Mouse (Mus musculus): ENCODE results near the gene Nxph3.

GRCm38 (mm10) chr11:95493010-95493409 is 21.4 kb downstream of the Nxph3 start:
- TF ChIP-seq CTCF (IDR thresholded peaks at IDR 0.05; ENCODE audit: borderline replicate concordance, control insufficient read depth, extremely low read depth, insufficient read depth, low read length, poor library complexity) = no peak
- TF ChIP-seq POLR2A (IDR thresholded peaks at IDR 0.05; ENCODE audit: control insufficient read depth, extremely low read depth, insufficient read depth, low read length, poor library complexity) = no peak
